Mouse (Mus musculus) intestine, embryonic 15.5 days (tissue): ENCODE data around the gene Slc25a28. TPM values are rescaled to one million over a fixed set of nuclear protein-coding genes. Genes with fewer than 3 reads are reported as not detected.

Experiments
- ATAC-seq: fragments of 200-750 bp; cut with Nextera tagmentation; 2 replicates; pipeline ENCODE4 v1.8.0; 2017; ENCODE audit warnings: moderate TSS enrichment, moderate library complexity
- H3K27ac ChIP-seq: fragments of 300-500 bp; sonication (generic); 2 replicates; pipeline ENCODE4 v1.5.1; 2015; ENCODE audit warnings: mild to moderate bottlenecking, inconsistent platforms
- H3K27me3 ChIP-seq: fragments of 300-500 bp; sonication (generic); replicated peaks from 2 replicates; pipeline ENCODE4 v1.6.1; 2015; ENCODE audit warnings: inconsistent platforms
- H3K36me3 ChIP-seq: fragments of 300-500 bp; sonication (generic); 2 replicates; pipeline ENCODE4 v1.6.1; 2015; ENCODE audit warnings: inconsistent platforms
- H3K4me1 ChIP-seq: fragments of 300-500 bp; sonication (generic); replicated peaks from 2 replicates; pipeline ENCODE4 v1.6.1; 2015; ENCODE audit warnings: inconsistent platforms
- H3K4me2 ChIP-seq: fragments of 300-500 bp; sonication (generic); replicated peaks from 2 replicates; pipeline ENCODE4 v1.6.1; 2015; ENCODE audit warnings: mild to moderate bottlenecking, inconsistent platforms
- H3K4me3 ChIP-seq: fragments of 300-500 bp; sonication (generic); replicated peaks from 2 replicates; pipeline ENCODE4 v1.5.1; 2015; ENCODE audit warnings: inconsistent platforms
- H3K9ac ChIP-seq: fragments of 300-500 bp; sonication (generic); 2 replicates; pipeline ENCODE4 v1.6.1; 2015; ENCODE audit warnings: inconsistent platforms
- H3K9me3 ChIP-seq: fragments of 300-500 bp; sonication (generic); 2 replicates; pipeline ENCODE4 v1.6.1; 2016; ENCODE audit warnings: inconsistent platforms
- WGBS: fragments of 180-500 bp; shearing (Covaris S2); methylation state at CpG from one replicate; pipeline ENCODE4 v1.1.7; 2015; 5-methylcytosine and 5-hydroxymethylcytosine counted together
- polyA plus RNA-seq: library from polyadenylated mRNA; unstranded; fragments of >200 nt; fragmentation: Nextera tagmentation; extraction: Ambion mirVana; gene quantifications from 2 replicates; pipeline ENCODE4 v1.2.1, GENCODE M21; 2015

Slc25a28 gene
- polyA plus RNA-seq, 1 experiment from 2014 or later, result 19.9 TPM

- Histone ChIP-seq H3K4me2 (no peak overlapping the region), H3K4me1 (0 out of 2 replicates have a peak, but pooled peaks cover 7% of the 10 kb centered on the region), H3K27ac (no peak overlapping the region), H3K9ac (no peak overlapping the region), H3K27me3 (no peaks in the 10 kb centered on the region), H3K4me3 (no peak overlapping the region), H3K36me3 (0 out of 2 replicates have a peak, but pooled peaks cover 4% of the 10 kb centered on the region), H3K9me3 (no peaks in the 10 kb centered on the region)
- 0 out of 2 replicates have a peak, but pooled peaks have one; percentile 3 for ATAC-seq
- WGBS, result 50% methylated on average over 11 of the region's 11 CpGs
These were observed 24.5 kb upstream of the Slc25a28 start for GRCm38 (mm10) chr19:43699021-43699762.

DNA sequence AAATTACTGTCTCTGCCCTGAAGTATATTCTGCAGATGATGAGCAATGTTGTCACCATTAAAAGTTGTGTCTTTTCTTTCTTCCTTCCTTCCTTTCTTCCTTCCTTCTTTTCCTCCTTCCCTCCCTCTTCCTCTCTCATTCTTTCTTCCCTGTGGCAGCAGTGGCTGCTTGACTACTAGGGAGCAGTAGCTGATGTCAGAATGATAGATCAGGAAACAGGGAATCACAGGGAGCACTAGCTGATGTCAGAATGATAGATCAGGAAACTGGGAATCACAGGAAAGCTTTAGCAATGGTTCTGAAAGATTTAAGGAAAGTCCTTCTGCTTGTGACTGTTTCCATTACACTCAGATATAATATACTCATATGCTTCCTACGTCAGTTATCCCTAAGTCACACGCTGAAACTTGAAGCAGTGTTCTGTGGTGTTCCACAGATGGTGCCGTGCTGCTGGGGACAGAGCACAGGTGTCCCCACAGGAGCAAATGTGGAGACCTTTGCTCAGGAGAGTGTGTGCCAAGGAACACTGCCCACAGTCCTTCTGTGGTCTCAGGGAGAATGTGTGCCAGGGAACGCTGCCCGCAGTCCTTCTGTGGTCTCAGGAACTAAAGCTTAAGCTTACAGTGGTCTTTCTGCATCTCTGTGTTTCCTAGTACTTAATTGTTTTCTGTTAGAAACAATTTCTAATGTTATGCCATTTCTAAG is 23.1 kb upstream of the Slc25a28 start:
- Histone ChIP-seq H3K27ac (peak overlapping the region; percentile 29; the same call in 1 of the 2 replicates), H3K27me3 (no peaks in the 10 kb centered on the region)
- WGBS, result 86% methylated on average over 5 of the region's 5 CpGs

GRCm38 (mm10) chr19:43695514-43695964 is 20.9 kb upstream of the Slc25a28 start:
- peak; percentile 91 for ATAC-seq
- WGBS, result 35% methylated on average over 10 of the region's 10 CpGs
- H3K9ac ChIP-seq, result no peak overlapping the region
- H3K27ac ChIP-seq, result peak overlapping the region; percentile 45
- peaks cover 12% of the 10 kb centered on the region; the same call in 1 of the 2 replicates for H3K4me1 ChIP-seq
- H3K4me3 ChIP-seq, result no peak overlapping the region
- H3K4me2 ChIP-seq, result peak overlapping the region; percentile 14; the same call in 1 of the 2 replicates
- no peaks in the 10 kb centered on the region for H3K27me3 ChIP-seq
- no peaks in the 10 kb centered on the region for H3K9me3 ChIP-seq
- H3K36me3 ChIP-seq, result no peaks in the 10 kb centered on the region

More for the DNA sequence above, 23.1 kb upstream of the Slc25a28 start:
- no peak for ATAC-seq
- H3K9ac ChIP-seq, result no peak overlapping the region
- H3K9me3 ChIP-seq, result no peaks in the 10 kb centered on the region
- no peak overlapping the region for H3K4me3 ChIP-seq
- no peak overlapping the region for H3K4me2 ChIP-seq
- 0 out of 2 replicates have a peak, but pooled peaks cover 4% of the 10 kb centered on the region for H3K36me3 ChIP-seq
- 0 out of 2 replicates have a peak, but pooled peaks cover 7% of the 10 kb centered on the region for H3K4me1 ChIP-seq

GRCm38 (mm10) chr19:43692815-43693214 is 18.1 kb upstream of the Slc25a28 start:
- Histone ChIP-seq H3K36me3 (no peaks in the 10 kb centered on the region), H3K4me2 (no peak overlapping the region), H3K4me1 (peaks cover 11% of the 10 kb centered on the region; the same call in 1 of the 2 replicates), H3K27me3 (no peaks in the 10 kb centered on the region), H3K9ac (no peak overlapping the region), H3K4me3 (no peak overlapping the region), H3K9me3 (no peaks in the 10 kb centered on the region), H3K27ac (no peak overlapping the region)
- WGBS, result 89% methylated on average over 14 of the region's 14 CpGs
- no peak for ATAC-seq

- no peaks in the 10 kb centered on the region for H3K27me3 ChIP-seq
- H3K9me3 ChIP-seq, result no peaks in the 10 kb centered on the region
- peak within 1 kb of the TSS; percentile 78 for H3K9ac ChIP-seq
- peak; percentile 99 for ATAC-seq
- H3K27ac ChIP-seq, result peak within 1 kb of the TSS; percentile 66
- H3K4me2 ChIP-seq, result peak within 1 kb of the TSS; percentile 78
- WGBS, result under 1% methylated on average over 60 of the region's 60 CpGs
- peak within 1 kb of the TSS; percentile 87 for H3K4me3 ChIP-seq
- no peaks in the 10 kb centered on the region for H3K36me3 ChIP-seq
- peaks cover 5% of the 10 kb centered on the region; the same call in 1 of the 2 replicates for H3K4me1 ChIP-seq
These were observed 15.0 kb upstream of the Slc25a28 start, which contains the start of gene Entpd7 for GRCm38 (mm10) chr19:43689419-43690246. Gene Entpd7 (plus strand): TSS chr19:43689672.

DNA sequence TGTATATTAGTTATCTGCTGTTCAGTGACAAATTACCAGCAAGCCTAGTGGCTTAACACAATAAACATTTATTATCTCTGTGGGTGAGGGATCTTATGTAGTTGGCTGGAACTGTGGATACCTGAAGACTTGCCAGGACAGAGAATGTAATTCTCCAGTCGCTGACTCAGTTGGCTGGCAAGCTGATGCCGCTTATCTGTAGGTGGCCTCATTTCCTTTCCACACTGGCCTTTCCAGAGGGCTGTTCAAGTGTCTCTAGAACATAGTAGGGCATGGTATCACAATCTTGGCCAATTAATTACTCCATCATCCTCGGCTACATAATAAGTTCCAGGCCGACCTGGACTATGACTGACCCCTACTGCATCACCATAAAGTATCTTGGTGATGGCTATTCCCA is 6.9 kb upstream of the Slc25a28 start:
- no peaks in the 10 kb centered on the region for H3K36me3 ChIP-seq
- H3K4me2 ChIP-seq, result no peak overlapping the region
- H3K4me1 ChIP-seq, result peaks cover 2% of the 10 kb centered on the region
- no peak overlapping the region for H3K4me3 ChIP-seq
- H3K27me3 ChIP-seq, result no peaks in the 10 kb centered on the region
- no peak for ATAC-seq
- no peak overlapping the region for H3K9ac ChIP-seq
- H3K9me3 ChIP-seq, result no peaks in the 10 kb centered on the region
- H3K27ac ChIP-seq, result no peak overlapping the region
- WGBS, result 90% methylated on average over 4 of the region's 4 CpGs

GRCm38 (mm10) chr19:43679474-43679981 is 4.8 kb upstream of the Slc25a28 start:
- WGBS, result 59% methylated on average over 10 of the region's 10 CpGs
- Histone ChIP-seq H3K9ac (no peak overlapping the region), H3K4me2 (no peak overlapping the region)

DNA sequence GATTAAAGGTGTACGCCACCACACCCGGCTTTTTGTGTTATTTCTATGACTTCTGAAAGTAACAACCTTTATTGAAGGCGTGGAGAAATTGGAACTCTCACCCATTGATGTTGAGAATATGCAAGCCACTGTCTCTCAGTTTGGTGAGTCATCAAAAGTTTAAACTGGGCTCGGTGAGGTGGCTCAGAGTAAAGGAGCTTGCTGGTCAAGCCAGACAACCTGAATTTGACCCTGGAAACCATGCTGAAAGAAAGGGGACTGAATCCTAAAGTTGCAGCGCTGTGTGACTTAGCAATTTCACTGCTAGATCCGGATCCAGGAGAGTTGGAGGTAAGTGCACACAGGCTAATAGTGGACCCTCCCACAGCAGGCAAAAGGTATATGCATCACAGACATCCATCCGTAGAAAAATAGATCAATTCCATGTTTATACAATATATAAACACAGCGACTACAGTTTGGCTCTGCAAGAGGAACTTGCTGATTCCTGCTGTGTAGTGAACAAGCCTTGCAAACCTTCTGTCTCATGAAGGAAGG is 3.9 kb upstream of the Slc25a28 start:
- Histone ChIP-seq H3K4me3 (no peak overlapping the region), H3K9ac (no peak overlapping the region), H3K9me3 (no peaks in the 10 kb centered on the region), H3K27ac (peak overlapping the region; percentile 15; the same call in 1 of the 2 replicates), H3K4me1 (peaks cover 4% of the 10 kb centered on the region), H3K4me2 (no peak overlapping the region), H3K27me3 (no peaks in the 10 kb centered on the region), H3K36me3 (no peaks in the 10 kb centered on the region)
- 61% methylated on average over 8 of the region's 8 CpGs for WGBS
- no peak for ATAC-seq

More at GRCm38 (mm10) chr19:43679474-43679981, 4.8 kb upstream of the Slc25a28 start:
- Histone ChIP-seq H3K36me3 (no peaks in the 10 kb centered on the region), H3K27me3 (no peaks in the 10 kb centered on the region), H3K4me3 (no peak overlapping the region), H3K9me3 (no peaks in the 10 kb centered on the region), H3K27ac (peak overlapping the region; percentile 48; the same call in 1 of the 2 replicates), H3K4me1 (peaks cover 4% of the 10 kb centered on the region)
- ATAC-seq, result no peak

DNA sequence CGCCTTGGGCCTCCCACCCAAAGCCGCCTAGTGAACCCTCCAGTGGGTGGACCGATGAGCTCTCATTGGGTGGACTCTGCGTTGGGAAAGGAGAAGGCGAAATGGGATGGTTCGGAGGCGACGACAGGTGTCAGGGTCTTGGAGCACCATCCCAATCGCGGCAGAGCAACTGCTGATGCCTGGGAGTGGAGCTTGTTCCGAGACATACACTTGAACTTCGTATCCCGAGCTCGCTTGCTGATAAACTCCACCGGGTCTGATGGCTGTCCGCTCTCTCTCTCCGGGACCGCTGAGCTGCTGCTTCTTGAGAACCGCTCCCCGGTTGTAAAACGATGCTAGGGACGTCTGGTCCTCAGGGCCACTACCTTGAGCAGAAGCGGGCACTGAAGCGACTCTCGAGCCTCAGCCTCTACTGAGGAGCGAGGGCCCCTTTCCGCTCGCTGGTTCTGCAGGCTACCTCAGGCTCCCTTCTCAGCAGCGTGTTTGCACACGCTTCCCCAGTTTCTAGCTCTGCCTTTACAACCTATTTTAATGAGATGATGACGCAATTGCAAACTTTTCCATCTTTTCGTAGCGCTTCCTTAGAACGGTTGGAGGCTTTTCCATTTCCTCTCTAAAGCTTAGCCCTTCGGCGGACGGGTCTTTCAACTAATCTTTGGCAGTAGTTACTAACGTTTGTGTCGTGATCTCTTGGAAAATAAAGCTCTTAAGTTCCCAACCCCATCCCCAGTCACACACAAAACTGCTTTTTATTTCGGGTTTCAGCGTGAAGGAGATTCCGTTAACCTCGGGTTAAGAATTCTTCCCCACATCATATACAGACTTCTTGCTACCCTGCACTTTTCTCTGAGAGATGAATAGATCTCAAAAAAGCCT is 1.1 kb upstream of the Slc25a28 start:
- H3K36me3 ChIP-seq, result no peaks in the 10 kb centered on the region
- WGBS, result 2% methylated on average over 43 of the region's 43 CpGs
- ATAC-seq, result peak; percentile 7; the same call in 1 of the 2 replicates
- peak overlapping the region; percentile 65 for H3K9ac ChIP-seq
- peak overlapping the region; percentile 75 for H3K4me2 ChIP-seq
- H3K27me3 ChIP-seq, result no peaks in the 10 kb centered on the region
- H3K4me3 ChIP-seq, result peak overlapping the region; percentile 92
- H3K27ac ChIP-seq, result peak overlapping the region; percentile 99
- peaks cover 13% of the 10 kb centered on the region for H3K4me1 ChIP-seq
- H3K9me3 ChIP-seq, result no peaks in the 10 kb centered on the region

- 0% methylated on average over 12 of the region's 29 CpGs for WGBS
- no peak; the same call in 1 of the 2 replicates for ATAC-seq
- Histone ChIP-seq H3K36me3 (no peaks in the 10 kb centered on the region), H3K4me2 (peak overlapping the region; percentile 71), H3K4me3 (peak overlapping the region; percentile 92), H3K9me3 (no peaks in the 10 kb centered on the region), H3K4me1 (peaks cover 19% of the 10 kb centered on the region), H3K27me3 (no peaks in the 10 kb centered on the region), H3K9ac (peak overlapping the region; percentile 95), H3K27ac (peak overlapping the region; percentile 90)
These were observed 378 bp downstream of the Slc25a28 start for GRCm38 (mm10) chr19:43674316-43674689.
